Mouse (Mus musculus) lung, adult 2 months (tissue): ENCODE results near the gene Manbal. TPM values are rescaled to one million over a fixed set of nuclear protein-coding genes. Genes with fewer than 3 reads are reported as not detected.

ENCODE experiments used
- DNase-seq: peaks from one replicate; pipeline ENCODE4 v3.0.0; 2022
- H3K4me1 ChIP-seq: fragments of 200-500 bp; 2 replicates; pipeline ENCODE4 v1.6.1; 2011; ENCODE audit warnings: low read length; ENCODE audit not compliant: control insufficient read depth, insufficient read depth
- H3K4me3 ChIP-seq: fragments of 200-500 bp; replicated peaks from 2 replicates; pipeline ENCODE3; 2011; ENCODE audit warnings: low read depth, mild to moderate bottlenecking, control low read depth, low read length; ENCODE audit errors: extremely low read depth
- CTCF ChIP-seq: fragments of 200-500 bp; IDR thresholded peaks from 2 replicates; pipeline ENCODE4 v1.5.1; 2011; ENCODE audit warnings: mild to moderate bottlenecking, low read length, control low read depth; ENCODE audit not compliant: insufficient read depth
- POLR2A ChIP-seq: fragments of 200-500 bp; IDR thresholded peaks from 2 replicates; pipeline ENCODE4 v1.6.1; 2011; ENCODE audit warnings: low read depth, mild to moderate bottlenecking, control low read depth, low read length, borderline replicate concordance; ENCODE audit errors: extremely low read depth
- WGBS: fragments of 180-500 bp; shearing (Covaris S2); methylation state at CpG from one replicate; pipeline ENCODE4 v1.1.7; 2018; 5-methylcytosine and 5-hydroxymethylcytosine counted together
- polyA plus RNA-seq: library from polyadenylated mRNA; depleted of rRNA; stranded (reverse); fragments of >200 nt; gene quantifications from 2 replicates; pipeline ENCODE4 v1.2.3, GENCODE M21; 2012

The Manbal gene
- polyA plus RNA-seq, 1 experiment = 108 TPM

DNA sequence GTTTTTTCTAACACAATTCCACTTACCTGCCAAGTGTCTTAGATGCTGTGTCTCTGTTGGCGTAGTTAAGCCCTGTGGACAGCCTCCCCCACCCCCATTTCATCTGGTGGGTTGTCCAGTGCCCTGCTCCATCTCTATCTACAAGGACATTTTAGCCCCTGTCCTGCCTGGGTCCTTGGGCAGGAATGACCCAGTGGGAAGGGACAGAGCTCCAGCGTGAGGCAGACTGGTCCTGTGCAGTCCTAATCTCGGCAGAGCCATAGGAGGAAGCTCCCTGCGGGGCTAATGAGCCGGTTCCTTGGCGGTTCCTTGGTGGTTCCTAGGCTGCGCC is 22.2 kb downstream of the Manbal start:
- DNase-seq = no peak
- 90% methylated on average over 7 of the region's 7 CpGs for WGBS
- no peak overlapping the region for H3K4me3 ChIP-seq
- TF ChIP-seq CTCF (no peak), POLR2A (no peak)
- peaks cover 2% of the 10 kb centered on the region for H3K4me1 ChIP-seq

DNA sequence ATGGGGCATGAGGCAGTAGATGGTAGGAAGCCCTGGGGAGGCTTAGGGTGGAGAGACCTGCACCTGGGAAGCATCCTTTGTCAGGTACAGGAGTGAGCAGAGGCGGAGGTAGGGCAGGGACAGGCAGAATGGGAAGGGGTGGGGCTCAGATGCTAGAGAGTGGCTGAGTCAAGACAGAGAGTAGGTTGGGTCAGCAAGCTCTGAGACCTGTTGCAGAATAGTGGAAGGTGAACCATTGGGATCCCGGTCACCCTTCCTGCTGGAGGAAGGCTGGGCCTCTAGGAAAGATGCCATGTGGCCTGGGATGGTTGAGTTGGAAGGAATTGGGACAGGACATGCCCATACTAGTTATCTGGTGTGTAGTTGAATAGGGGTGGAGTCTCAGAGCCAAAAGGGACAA is 24.9 kb downstream of the Manbal start:
- no peak for TF ChIP-seq POLR2A
- TF ChIP-seq CTCF = no peak
- Histone ChIP-seq H3K4me3 (no peak overlapping the region), H3K4me1 (peaks cover 14% of the 10 kb centered on the region)
- 81% methylated on average over 2 of the region's 2 CpGs for WGBS
- DNase-seq = no peak

DNA sequence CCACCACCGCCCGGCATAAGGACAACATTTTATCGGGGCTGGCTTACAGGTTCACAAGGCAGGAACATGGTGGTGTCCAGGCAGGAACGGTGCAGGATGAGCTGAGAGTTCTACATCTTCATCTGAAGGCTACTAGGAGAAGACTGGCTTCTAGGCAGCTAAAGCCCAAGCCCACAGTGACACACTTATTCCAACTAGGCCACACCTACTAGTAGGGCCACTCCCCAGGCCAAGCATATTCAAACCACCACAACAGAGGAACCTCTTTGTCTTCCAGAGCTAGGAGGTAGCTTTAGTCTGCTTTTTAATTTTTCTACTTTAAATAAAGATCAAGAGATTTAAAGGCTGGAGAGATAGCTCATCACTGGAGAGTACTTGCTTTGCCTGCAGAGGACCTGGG is 26.2 kb downstream of the Manbal start:
- Histone ChIP-seq H3K4me3 (no peak overlapping the region), H3K4me1 (peaks cover 17% of the 10 kb centered on the region)
- TF ChIP-seq POLR2A (no peak), CTCF (no peak)
- WGBS = 96% methylated on average over 4 of the region's 4 CpGs
- DNase-seq = no peak

DNA sequence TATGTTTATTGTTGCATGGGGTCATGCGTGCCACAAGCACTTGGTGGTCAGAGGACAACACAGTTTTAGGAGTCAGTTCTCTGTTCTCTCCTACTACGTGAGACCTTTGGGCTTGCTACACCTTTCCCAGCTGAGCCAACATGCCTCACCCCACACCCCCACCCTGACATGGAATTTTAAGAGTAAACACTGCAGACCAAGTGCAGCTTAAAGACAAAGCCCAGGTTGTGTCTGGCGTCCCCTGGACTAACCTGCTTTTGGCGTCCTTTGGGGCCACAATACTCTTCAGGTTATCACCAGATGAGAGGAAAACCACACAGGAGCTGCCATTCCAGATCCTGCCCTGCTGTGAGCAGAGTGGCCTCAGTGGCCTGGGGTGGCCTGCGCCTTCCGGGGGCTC is 27.5 kb downstream of the Manbal start:
- Histone ChIP-seq H3K4me1 (peaks cover 17% of the 10 kb centered on the region), H3K4me3 (no peak overlapping the region)
- DNase-seq = peak; percentile 59
- 56% methylated on average over 6 of the region's 6 CpGs for WGBS
- TF ChIP-seq CTCF (no peak), POLR2A (no peak)

DNA sequence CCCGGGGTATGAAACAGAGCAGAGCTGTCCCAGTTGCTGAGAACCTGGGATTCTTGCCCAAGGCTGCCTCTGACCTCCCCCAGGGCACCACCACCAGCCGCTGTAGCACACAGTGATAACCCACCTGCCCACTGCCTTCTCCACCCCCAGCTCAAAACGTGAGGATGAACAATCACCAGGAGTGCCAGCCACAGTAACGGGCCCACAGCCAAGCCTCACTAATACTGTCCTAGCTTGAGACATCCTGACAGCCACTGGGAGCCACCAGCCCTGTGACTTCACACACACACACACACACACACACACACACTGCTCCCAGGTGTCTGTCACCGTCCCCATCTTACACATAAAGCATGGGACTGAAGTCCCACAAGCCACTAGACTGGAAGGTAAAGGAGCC is 28.0 kb downstream of the Manbal start:
- 45% methylated on average over 5 of the region's 5 CpGs for WGBS
- TF ChIP-seq POLR2A (no peak), CTCF (no peak)
- Histone ChIP-seq H3K4me1 (peaks cover 17% of the 10 kb centered on the region), H3K4me3 (no peak overlapping the region)
- no peak for DNase-seq

DNA sequence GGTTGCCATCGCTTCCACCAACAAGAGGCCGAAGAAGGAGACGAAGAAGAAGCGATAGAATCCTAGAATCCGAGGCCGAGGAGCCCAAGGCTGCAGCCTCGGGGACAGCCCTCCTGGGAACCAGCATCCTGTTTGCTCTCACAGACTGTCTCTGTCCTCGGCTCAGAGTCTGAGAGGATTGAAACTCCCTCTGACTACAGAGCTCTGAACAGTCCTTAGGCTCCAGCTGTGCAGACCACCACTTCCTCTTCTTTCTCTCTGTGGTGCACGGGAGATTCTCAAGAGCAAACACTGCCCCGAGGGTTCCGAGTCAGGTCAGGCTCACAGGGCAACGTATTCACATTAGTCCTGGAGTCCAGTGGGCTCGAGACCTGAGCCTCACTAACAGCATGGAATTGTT is 28.6 kb downstream of the Manbal start:
- TF ChIP-seq CTCF (no peak), POLR2A (no peak)
- DNase-seq = no peak
- 52% methylated on average over 13 of the region's 13 CpGs for WGBS
- Histone ChIP-seq H3K4me3 (no peak overlapping the region), H3K4me1 (peaks cover 17% of the 10 kb centered on the region)

DNA sequence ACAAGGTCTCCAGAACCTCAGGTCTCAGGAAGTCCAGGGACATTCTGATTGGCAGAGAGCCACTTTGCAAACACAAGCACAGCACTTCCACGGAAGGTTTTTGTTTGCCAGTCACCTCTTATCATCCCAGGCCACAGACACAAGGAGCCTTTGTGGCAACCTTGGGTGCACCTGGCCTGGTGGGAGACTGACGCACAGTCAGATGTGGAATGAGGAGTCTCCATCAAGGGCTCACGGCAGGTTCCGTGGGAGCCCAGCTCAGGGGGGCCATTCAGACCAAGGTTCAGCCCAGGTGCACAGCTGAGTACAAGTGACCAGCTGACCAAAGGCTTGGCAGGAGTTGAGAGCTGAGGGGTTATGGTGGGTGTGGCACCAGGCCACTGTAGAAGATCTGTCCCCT is 30.0 kb downstream of the Manbal start:
- WGBS = 66% methylated on average over 4 of the region's 4 CpGs
- no peak for DNase-seq
- peaks cover 17% of the 10 kb centered on the region for H3K4me1 ChIP-seq
- no peak overlapping the region for H3K4me3 ChIP-seq
- no peak for TF ChIP-seq POLR2A
- no peak for TF ChIP-seq CTCF

DNA sequence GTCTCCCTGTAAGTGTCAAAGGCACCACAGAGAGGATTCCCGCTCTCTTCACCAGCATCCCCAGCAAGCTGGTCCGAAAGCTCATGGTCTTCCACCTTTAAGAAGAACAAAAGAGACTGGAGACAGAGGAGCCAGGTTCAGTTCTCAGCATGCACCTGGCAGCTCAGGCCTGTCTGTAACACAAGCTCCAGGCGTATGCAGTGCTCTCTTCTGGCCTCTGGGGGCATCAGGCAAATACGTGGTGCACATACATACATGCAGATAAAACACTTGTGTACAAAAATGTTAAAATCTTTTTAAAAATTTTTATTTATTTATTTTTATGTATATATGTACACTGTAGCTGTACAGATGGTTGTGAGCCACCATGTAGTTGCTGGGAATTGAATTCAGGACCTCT is 31.1 kb downstream of the Manbal start:
- WGBS = 98% methylated on average over 4 of the region's 4 CpGs
- H3K4me1 ChIP-seq = peaks cover 17% of the 10 kb centered on the region
- DNase-seq = no peak
- TF ChIP-seq POLR2A (no peak), CTCF (0 out of 2 replicates have a peak, but pooled peaks have one; percentile 12)
- H3K4me3 ChIP-seq = no peak overlapping the region

DNA sequence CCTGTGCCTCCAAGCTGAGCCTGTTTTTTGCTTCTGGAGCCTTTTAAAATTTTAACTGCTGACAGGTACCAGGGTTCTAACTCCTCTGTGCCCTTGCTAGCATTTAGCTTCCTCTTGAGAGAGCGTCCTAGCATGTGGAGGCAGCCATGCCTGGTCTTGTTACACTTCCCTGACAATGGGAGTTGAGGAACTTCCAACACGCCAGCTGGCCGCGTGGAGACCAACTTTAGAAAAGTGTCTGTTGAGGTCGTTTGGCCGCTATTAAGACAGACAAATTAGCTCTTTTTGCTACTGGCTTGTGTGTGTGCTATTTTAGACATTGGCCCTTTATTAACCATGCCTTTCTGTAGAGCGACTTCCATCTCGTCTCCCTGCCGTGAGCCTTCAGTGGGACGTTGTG is 32.4 kb downstream of the Manbal start:
- WGBS = 71% methylated on average over 10 of the region's 10 CpGs
- Histone ChIP-seq H3K4me3 (no peak overlapping the region), H3K4me1 (peaks cover 14% of the 10 kb centered on the region)
- no peak for TF ChIP-seq POLR2A
- no peak for TF ChIP-seq CTCF
- no peak for DNase-seq

DNA sequence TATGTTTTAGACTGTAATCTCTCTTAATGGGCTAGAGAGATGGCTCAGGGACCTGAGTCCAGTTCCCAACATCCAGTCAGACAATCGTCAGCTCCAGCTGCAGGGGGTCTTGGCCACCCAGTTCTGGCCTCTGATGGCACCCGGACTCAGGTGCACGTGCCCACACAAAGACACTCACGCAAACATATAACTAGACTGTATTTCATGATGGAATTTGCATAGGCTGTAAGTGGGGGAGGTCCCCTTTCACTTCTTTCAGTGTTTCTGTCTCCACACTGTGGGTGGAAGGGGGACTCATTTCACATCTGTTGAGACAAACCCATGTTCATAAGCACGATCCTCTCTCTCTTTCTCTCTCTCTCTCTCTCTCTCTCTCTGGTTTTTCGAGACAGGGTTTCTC is 33.1 kb downstream of the Manbal start:
- DNase-seq = no peak
- H3K4me1 ChIP-seq = peaks cover 14% of the 10 kb centered on the region
- TF ChIP-seq CTCF = no peak
- no peak for TF ChIP-seq POLR2A

DNA sequence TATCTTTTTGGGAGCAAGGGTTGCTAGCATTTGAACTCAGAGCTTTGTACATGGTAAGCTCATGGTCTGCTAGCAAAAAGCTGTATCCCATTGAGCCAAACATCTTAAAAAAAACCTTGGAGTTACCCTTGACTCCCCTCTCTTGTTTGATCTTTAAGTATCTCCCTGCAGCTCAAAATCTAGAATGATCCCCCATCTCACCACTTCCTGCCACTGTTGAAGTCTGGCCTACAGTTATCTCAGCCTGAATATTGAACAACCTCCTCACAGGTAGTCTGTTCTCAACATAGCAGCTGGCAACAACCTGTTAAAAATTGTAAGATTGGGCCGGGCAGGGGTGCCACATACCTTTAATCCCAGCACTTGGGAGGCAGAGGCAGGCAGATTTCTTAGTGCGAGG is 33.9 kb downstream of the Manbal start:
- no peak for DNase-seq
- H3K4me1 ChIP-seq = peaks cover 9% of the 10 kb centered on the region
- H3K4me3 ChIP-seq = no peak overlapping the region
- TF ChIP-seq CTCF (no peak), POLR2A (no peak)
- WGBS = 91% methylated on average over 2 of the region's 2 CpGs

More for the DNA sequence above, 33.1 kb downstream of the Manbal start:
- WGBS = 84% methylated on average over 6 of the region's 6 CpGs
- no peak overlapping the region for H3K4me3 ChIP-seq
